Mouse (Mus musculus) liver, postnatal 0 days (tissue): ENCODE data around the gene Chst3. TPM values are rescaled to one million over a fixed set of nuclear protein-coding genes. Genes with fewer than 3 reads are reported as not detected.
A peak's percentile ranks its signal among the peaks of the same experiment; 100 is the strongest.

Experiments
- ATAC-seq: fragments of 200-750 bp; cut with Nextera tagmentation; 2 replicates; pipeline ENCODE4 v1.8.0; 2017; ENCODE audit warnings: mild to moderate bottlenecking, moderate library complexity
- DNase-seq: peaks from one replicate; pipeline ENCODE4 v3.0.0-alpha.2; 2016
- H3K27ac ChIP-seq: fragments of 300-500 bp; sonication (generic); 2 replicates; pipeline ENCODE4 v1.5.1; 2014; ENCODE audit warnings: antibody characterized with exemption, moderate library complexity, mild to moderate bottlenecking, low read depth
- H3K27me3 ChIP-seq: fragments of 300-500 bp; sonication (generic); 2 replicates; pipeline ENCODE4 v1.6.1; 2014; ENCODE audit warnings: low read length, control low read depth, mixed read lengths; ENCODE audit not compliant: insufficient read depth
- H3K36me3 ChIP-seq: fragments of 300-500 bp; sonication (generic); replicated peaks from 2 replicates; pipeline ENCODE4 v1.6.1; 2014; ENCODE audit warnings: mild to moderate bottlenecking, control low read depth, low read length, moderate library complexity, mixed read lengths; ENCODE audit not compliant: insufficient read depth
- H3K4me1 ChIP-seq: fragments of 300-500 bp; sonication (generic); 2 replicates; pipeline ENCODE4 v1.6.1; 2014; ENCODE audit warnings: antibody characterized with exemption, mild to moderate bottlenecking, control low read depth; ENCODE audit not compliant: insufficient read depth
- H3K4me2 ChIP-seq: fragments of 300-500 bp; sonication (generic); 2 replicates; pipeline ENCODE4 v1.6.1; 2014; ENCODE audit warnings: low read depth, mild to moderate bottlenecking, low read length, moderate library complexity, mixed read lengths
- H3K4me3 ChIP-seq: fragments of 300-500 bp; sonication (generic); 2 replicates; pipeline ENCODE4 v1.5.1; 2014; ENCODE audit warnings: low read depth, low read length
- H3K9ac ChIP-seq: fragments of 300-500 bp; sonication (generic); replicated peaks from 2 replicates; pipeline ENCODE4 v1.6.1; 2014; ENCODE audit warnings: mild to moderate bottlenecking, moderate library complexity
- H3K9me3 ChIP-seq: fragments of 300-500 bp; sonication (generic); 2 replicates; pipeline ENCODE4 v1.6.1; 2016; ENCODE audit warnings: mild to moderate bottlenecking, control low read depth, low read length, mixed read lengths
- CTCF ChIP-seq: sonication (generic); IDR thresholded peaks from 2 replicates; pipeline ENCODE4 v1.5.1; 2016; ENCODE audit warnings: antibody characterized with exemption, low read depth
- EP300 ChIP-seq: IDR thresholded peaks from 2 replicates; pipeline ENCODE4 v1.6.1; 2016; ENCODE audit warnings: antibody characterized with exemption, low read depth, mild to moderate bottlenecking
- WGBS: fragments of 180-500 bp; shearing (Covaris S2); extraction: QIAGEN DNeasy Blood & Tissue Kit; methylation state at CpG from one replicate; pipeline ENCODE4 v1.1.7; 2014; ENCODE audit not compliant: insufficient replicate concordance; 5-methylcytosine and 5-hydroxymethylcytosine counted together
- polyA plus RNA-seq: library from polyadenylated mRNA; unstranded; fragments of >200 nt; fragmentation: Nextera tagmentation; extraction: Ambion mirVana; gene quantifications from 2 replicates; pipeline ENCODE4 v1.2.1, GENCODE M21; 2015

Gene Chst3
- polyA plus RNA-seq, 1 experiment from 2014 or later = 0.73 TPM

DNA sequence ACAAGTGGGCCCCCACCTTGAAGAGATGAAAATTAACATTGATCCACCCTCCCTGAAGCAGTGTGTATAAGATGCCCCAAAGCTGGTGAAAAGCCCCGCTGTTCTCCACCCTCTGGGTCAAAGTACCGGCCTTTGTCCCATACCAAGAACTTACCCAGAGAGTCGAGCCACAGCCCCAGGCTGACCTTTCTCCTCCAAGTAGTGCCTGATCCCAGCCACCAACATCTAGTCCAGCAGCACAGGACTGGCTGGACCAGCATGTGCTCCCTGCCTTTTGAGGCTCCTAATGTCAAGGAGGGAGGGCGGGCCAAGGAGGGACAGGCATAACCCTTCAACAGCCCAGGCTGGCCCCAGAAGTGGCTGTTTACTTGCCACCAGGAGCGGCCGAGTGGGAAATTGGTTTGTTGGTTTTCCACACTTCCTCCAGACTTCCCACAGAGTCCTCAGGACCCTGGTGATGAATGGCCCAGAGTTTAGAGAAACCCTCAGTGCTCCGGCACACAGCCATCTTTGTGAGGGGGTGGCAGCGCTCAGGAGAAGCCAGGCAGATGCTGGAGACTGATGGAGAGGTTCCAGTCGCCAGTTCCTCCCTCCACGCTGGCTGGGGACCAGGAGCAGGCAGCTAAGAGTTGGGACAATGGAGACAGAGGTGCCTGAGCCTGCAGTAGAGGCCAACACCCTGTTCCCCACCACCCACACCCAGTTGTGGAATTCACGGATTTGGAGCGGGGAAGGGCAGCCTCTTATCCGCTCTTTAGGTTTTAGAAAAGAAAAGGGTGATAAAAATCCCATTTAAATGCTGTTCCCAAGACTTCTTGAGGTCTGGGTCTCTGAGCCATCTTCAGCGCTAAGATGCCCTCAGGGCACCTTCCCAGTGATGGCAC lies 3.7 kb downstream of the Chst3 start:
- Histone ChIP-seq H3K4me2 (peak overlapping the region; percentile 26; the same call in 1 of the 2 replicates), H3K9ac (no peak overlapping the region), H3K9me3 (no peaks in the 10 kb centered on the region), H3K27ac (no peak overlapping the region), H3K36me3 (no peaks in the 10 kb centered on the region), H3K4me1 (no peaks in the 10 kb centered on the region), H3K27me3 (peaks cover 33% of the 10 kb centered on the region), H3K4me3 (no peak overlapping the region)
- TF ChIP-seq CTCF (no peak), EP300 (no peak)
- DNase-seq (no peak), ATAC-seq (no peak)
- 62% methylated on average over 14 of the region's 14 CpGs for WGBS

DNA sequence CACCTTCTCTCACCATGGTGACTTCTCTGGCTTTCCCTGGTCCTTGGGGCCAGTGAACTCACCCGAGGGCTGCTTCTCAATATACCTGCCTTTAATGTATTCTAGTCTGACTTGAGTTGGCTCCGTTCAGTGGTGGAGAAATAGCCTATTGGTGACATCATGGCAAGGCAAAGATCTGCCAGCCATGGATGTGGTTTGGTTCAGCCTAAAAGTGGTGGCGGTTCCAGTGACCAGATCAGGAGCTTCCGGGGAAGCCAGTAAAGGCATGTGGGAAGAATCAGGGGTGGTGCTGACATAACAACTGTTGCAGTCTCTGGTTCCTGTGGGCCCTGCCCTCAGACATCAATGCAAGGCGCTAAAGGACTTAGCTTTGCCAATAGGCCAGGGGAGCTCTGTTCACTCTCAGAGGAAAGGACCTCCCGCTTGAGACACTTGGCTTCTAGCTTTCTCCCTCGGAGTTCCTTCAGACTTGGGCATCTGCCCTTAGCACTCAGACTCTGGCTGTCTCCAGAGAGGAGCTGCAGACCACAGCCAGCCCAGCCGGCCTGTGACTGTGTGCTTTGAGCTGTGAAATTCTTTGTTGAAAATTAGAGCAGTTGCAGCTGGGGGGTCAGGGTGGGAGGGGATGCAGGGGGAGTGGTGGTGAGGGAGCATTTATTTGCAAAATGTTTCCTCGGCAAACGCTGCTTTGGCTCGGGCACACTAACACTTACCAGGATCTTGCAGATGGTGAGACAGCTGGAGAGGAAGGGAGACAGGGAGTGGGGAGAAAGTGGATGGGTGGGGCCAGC lies 6.3 kb downstream of the Chst3 start:
- H3K27ac ChIP-seq = no peak overlapping the region
- peaks cover 13% of the 10 kb centered on the region; the same call in 1 of the 2 replicates for H3K27me3 ChIP-seq

DNA sequence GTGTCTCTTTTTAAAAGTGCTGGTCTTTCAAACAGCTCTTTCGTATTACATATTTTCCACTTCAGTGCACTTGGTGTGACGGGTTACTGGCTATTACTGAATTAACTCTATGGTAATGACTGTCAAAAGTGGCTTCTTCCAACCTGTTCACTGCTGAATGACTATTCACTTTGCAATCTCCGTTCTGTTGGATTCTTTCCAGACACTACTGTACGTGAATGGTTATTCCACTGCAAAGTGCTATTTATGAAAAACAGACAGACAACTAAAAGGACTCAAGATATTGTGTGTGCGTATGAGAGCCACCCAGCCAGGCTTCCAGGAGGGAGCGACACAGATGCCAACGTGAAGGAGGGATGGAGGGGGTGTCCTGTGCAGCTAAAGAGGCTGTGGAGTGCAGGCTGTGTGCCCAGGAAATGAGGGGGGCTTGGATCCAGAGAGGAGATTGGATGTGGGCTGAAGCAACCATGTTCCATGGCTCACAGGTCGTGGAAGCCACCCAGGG lies 7.5 kb downstream of the Chst3 start:
- Histone ChIP-seq H3K4me2 (no peak overlapping the region), H3K4me1 (no peaks in the 10 kb centered on the region), H3K4me3 (no peak overlapping the region), H3K27ac (no peak overlapping the region), H3K9ac (no peak overlapping the region), H3K36me3 (no peaks in the 10 kb centered on the region), H3K9me3 (no peaks in the 10 kb centered on the region), H3K27me3 (0 out of 2 replicates have a peak, but pooled peaks cover 4% of the 10 kb centered on the region)
- no peak for ATAC-seq
- WGBS = 63% methylated on average over 8 of the region's 8 CpGs
- TF ChIP-seq EP300 = no peak
- no peak for TF ChIP-seq CTCF
- DNase-seq = no peak

More for the DNA sequence above, 6.3 kb downstream of the Chst3 start:
- H3K4me1 ChIP-seq = no peaks in the 10 kb centered on the region
- DNase-seq (peak; percentile 38), ATAC-seq (peak; percentile 38; the same call in 1 of the 2 replicates)
- H3K9me3 ChIP-seq = no peaks in the 10 kb centered on the region
- H3K4me2 ChIP-seq = no peak overlapping the region
- no peak overlapping the region for H3K9ac ChIP-seq
- no peak for TF ChIP-seq CTCF
- TF ChIP-seq EP300 = no peak
- no peaks in the 10 kb centered on the region for H3K36me3 ChIP-seq
- H3K4me3 ChIP-seq = no peak overlapping the region
- WGBS = 45% methylated on average over 11 of the region's 11 CpGs

DNA sequence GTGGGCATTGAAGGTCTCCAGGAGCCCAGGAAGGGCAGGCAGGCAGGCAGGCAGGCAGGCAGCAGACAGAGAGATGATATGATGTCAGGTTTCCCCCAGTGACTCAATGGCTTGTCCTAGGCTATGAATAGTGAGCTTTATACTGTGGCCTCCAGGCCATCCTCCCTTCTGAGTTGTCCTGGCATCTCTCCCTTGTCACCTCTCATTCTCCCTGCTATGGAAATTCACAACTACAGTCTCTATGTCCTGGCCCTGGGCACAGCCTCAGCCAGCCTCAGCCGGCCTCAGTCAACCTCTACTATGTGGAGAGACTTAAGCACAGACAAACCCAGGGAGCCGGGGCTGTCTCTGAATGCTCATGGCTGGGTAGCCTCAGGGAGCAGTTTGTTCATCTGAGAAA lies 8.6 kb downstream of the Chst3 start:
- no peak for DNase-seq
- H3K9ac ChIP-seq = no peak overlapping the region
- TF ChIP-seq EP300 (no peak), CTCF (no peak)
- no peak for ATAC-seq
- H3K4me3 ChIP-seq = no peak overlapping the region
- H3K4me2 ChIP-seq = no peak overlapping the region
- H3K27ac ChIP-seq = no peak overlapping the region
- H3K9me3 ChIP-seq = no peaks in the 10 kb centered on the region
- 77% methylated on average over 2 of the region's 2 CpGs for WGBS
- no peaks in the 10 kb centered on the region for H3K36me3 ChIP-seq
- 0 out of 2 replicates have a peak, but pooled peaks cover 2% of the 10 kb centered on the region for H3K4me1 ChIP-seq
- H3K27me3 ChIP-seq = no peaks in the 10 kb centered on the region

DNA sequence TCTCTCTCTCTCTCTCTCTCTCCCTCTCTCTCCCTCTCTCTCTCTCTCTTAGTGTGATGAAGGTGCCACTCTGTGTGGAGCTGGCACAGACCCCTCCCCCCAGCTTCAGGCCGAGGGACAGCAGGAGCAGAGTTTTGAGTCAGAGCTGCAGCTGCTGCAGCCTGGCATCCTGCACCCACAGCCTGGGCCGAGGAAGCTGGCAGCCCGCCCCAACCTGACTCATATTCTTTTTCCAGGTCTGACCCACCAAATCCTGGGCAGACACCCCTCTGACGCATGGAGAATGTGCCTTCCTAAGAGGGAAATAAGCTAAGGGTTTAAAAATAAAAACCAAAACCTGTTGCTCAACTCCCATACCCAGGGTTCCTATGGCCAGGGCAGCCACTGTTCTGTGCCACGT lies 9.8 kb downstream of the Chst3 start:
- H3K36me3 ChIP-seq = no peaks in the 10 kb centered on the region
- no peak for ATAC-seq

More for the DNA sequence above, 9.8 kb downstream of the Chst3 start:
- no peak for DNase-seq
- Histone ChIP-seq H3K4me2 (no peak overlapping the region), H3K4me1 (0 out of 2 replicates have a peak, but pooled peaks cover 2% of the 10 kb centered on the region), H3K27me3 (no peaks in the 10 kb centered on the region), H3K27ac (no peak overlapping the region), H3K9me3 (no peaks in the 10 kb centered on the region), H3K9ac (no peak overlapping the region), H3K4me3 (no peak overlapping the region)
- TF ChIP-seq CTCF (no peak), EP300 (no peak)
- WGBS = 40% methylated on average over 5 of the region's 5 CpGs
